Mouse (Mus musculus): ENCODE results near the gene Ltv1. TPM values are rescaled to one million over a fixed set of nuclear protein-coding genes. Genes with fewer than 3 reads are reported as not detected.

Ltv1 gene
- 10 to 100 TPM; 25.1 to 26.9 TPM for total RNA-seq (2021)
- long read RNA-seq, experiment 1, transcript Ltv1-201 (11 exons, 2,297 nt): major isoform, 32 of 33 reads
- long read RNA-seq, experiment 1, partial matches to known transcripts: 1 of 33 reads
- long read RNA-seq, experiment 1, other reads (novel, unspliced or antisense): 0 of 33 reads
- long read RNA-seq, experiment 2, transcript Ltv1-201 (11 exons, 2,297 nt): major isoform, 34 of 40 reads
- long read RNA-seq, experiment 2, partial matches to known transcripts: 1 of 40 reads
- long read RNA-seq, experiment 2, other reads (novel, unspliced or antisense): 5 of 40 reads

DNA sequence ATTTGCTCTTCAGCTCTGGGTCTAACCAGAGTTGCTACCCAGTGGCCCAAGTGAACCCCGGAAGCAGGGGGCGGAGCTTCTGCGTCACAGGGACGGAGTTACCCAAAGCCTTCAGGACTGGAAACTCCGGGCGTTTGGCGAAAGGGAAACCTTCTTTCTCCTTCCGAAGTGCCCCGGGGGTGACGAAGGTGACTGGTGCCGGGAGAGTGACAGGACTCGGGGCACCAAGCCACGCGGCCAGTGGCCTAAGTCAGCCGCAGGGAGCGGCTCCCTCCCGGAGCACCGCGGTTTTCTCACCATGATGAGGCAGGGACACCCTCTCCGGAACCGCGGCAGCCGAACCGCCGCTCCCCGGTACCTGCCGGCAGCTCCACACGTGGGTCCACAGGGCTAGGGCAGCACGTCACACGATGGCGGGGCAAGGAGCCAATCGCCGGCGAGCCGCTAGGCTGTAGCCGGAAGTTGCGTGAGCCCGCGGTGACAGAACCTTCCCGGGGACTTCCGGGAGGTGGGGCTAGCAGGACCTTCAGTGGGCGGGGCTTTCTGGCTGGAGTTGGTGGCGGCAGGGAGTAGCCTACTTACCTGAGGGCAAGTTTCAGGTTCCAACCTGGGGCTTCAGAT lies at the start of gene Ltv1:
Gene Ltv1 (minus strand): TSS at position 438 of the 621 bp plus-strand sequence.
- peak; percentile 94 for DNase-seq

DNA sequence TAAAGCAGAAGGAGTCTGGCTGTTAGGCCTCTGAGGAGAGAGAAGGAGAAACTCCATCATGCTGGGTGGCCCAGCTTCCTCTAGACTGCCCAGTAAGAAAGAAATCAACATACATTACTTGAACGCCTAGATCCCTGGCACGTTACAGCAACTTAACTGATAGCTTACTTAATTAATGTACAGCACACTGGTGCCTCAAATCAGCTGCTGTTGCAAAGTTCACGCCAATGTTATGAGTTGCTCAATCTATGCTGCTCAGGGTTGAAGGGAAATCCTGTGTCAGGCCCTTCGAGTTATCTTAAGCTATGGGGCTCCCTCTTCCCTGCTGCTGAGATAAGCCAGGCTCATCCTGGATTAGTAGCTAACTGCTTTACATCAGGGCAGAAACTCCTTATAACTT lies 47.5 kb upstream of the Ltv1 start:
- no peak for DNase-seq

DNA sequence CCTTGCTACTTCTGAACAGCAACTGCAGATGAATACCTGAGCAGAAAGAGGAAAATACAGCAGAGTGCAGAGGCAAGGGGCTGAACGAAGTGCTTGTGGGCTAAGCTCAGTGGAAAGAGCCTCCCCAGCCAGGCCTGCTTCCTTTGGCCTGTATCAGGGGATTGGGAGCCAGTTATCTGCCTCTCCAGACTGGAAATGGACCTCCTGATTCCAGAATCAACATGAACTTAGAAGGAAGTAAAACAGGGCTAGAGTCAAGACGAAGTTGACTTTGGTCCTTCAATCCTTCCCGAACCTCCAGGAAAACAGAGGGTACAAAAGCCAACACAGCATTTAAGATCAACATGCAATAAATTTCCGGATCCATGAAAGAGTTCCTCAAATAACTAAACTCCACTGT lies 45.2 kb upstream of the Ltv1 start:
- DNase-seq: no peak

DNA sequence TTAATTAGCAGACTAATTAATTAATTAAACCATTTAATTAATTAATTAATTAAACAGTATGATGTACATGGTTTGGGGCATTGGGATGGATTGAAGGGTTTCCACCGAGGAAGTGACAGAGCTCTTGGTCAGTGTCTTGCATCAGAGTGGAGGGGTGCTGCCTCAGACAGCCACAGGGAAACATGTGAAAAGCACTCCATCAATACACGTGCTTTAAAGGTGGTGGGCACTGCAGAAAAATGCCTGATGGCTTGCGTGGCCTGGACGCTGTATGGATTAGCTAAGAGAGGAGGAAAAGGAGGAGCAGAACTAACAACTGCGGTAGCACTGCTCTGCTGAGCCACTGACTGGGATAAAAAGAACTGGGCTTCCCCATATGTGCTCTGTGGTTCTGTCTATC lies 43.9 kb upstream of the Ltv1 start:
- no peak for DNase-seq

- DNase-seq: no peak
Observed at GRCm38 (mm10) chr10:13234503-13234902, 41.5 kb upstream of the Ltv1 start.

- DNase-seq: no peak
Observed at GRCm38 (mm10) chr10:13233941-13234340, 41.0 kb upstream of the Ltv1 start.

- no peak for DNase-seq
Observed at GRCm38 (mm10) chr10:13233143-13233622, 40.2 kb upstream of the Ltv1 start.

DNA sequence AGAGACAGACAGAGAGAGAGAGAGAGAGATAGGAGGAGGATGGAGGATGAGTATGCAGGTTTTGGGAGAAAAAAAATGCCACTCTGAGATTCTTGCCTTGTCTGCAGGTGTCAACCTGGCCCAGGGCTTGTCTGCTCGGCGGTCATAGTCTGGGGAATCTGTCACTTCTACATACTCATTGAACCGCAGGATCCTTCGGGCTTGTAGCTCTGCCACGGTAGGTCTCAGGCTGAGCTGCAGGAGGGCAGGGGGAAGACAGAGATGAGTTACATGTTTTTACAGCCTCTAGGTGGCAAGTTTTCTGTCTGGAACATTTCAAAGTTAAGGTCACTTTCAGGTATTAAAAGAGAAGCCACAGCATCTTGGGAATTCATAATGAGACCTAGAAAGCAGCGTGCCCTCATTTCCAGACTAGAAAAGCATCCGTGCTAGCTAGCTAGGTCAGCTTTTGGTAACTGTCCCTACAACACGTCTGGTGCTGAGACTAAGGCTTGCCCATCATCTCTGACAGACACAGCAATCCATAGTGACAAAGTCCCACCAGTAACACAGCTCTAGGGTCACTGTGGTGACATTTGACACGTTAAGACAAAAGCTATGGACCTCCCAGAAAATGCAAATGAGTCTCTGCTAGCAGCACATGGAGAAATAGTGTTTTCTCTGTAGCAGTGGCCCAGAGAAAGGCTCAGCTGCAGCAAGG lies 39.6 kb upstream of the Ltv1 start:
- no peak for DNase-seq

DNA sequence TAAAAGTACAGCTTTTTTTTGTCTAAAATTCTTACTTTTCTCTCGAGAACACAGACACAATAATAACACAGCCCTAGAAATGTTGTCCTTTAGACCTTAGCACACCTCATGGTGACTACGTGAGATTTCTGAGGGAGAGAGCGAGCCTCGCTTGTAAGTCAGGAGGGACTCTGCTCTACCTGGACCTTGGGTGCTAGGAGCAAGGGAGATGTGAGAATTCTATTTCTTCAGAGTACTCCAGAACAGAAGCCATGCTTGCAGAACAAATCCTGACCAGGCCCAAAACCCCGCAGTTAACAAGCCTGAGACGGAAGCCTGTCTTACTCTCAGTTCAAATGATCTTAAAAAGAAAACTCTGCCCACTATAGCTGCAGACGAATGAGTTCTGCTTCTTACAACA lies 37.7 kb upstream of the Ltv1 start:
- no peak for DNase-seq

GRCm38 (mm10) chr10:13225377-13226063 lies 32.6 kb upstream of the Ltv1 start:
- DNase-seq: no peak

GRCm38 (mm10) chr10:13222135-13222534 lies 29.2 kb upstream of the Ltv1 start:
- DNase-seq: no peak

GRCm38 (mm10) chr10:13220061-13220460 lies 27.1 kb upstream of the Ltv1 start:
- no peak for DNase-seq

GRCm38 (mm10) chr10:13213956-13214355 lies 21.0 kb upstream of the Ltv1 start:
- DNase-seq: no peak

DNA sequence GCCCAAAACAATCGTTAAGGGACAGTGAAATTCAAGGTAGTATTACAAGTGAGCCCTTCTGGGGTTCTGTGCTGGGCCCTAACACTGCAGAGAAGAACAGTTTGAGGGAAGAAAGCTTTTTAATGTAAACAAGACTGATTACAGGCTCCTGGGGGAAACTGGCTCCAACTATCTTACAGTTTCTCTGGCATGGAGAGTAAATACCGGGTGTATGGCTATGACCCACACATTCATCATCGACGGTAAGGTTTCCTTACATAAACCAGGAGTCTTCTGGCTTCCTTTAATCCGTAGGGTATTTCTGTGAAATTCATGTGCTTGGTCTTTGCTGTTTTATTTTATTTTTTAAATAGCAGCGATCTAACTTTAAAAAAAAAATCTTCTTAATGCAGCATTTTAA lies 19.9 kb upstream of the Ltv1 start:
- no peak for DNase-seq

DNA sequence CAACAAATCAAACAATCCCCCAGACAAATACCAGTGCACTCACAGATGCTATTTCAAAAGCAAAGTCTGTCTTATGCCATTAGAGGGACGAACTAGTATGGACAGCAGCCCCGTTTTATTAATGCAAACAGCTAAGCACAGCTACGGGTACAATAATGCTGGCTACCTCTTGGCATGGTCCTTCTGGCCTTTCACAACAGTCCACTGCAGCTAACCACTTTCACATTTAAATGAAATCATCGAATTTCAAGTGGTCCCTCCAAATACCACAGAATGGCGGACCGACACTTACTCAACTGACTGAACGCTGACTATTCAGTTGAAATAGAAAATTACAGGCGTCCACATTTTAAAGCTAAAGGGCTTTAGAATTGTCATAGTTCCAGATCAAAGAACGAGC lies 19.4 kb upstream of the Ltv1 start:
- DNase-seq: no peak

- DNase-seq: no peak
Observed at GRCm38 (mm10) chr10:13209930-13210637, 17.1 kb upstream of the Ltv1 start.

- no peak for DNase-seq
Observed at GRCm38 (mm10) chr10:13209506-13209905, 16.5 kb upstream of the Ltv1 start.

DNA sequence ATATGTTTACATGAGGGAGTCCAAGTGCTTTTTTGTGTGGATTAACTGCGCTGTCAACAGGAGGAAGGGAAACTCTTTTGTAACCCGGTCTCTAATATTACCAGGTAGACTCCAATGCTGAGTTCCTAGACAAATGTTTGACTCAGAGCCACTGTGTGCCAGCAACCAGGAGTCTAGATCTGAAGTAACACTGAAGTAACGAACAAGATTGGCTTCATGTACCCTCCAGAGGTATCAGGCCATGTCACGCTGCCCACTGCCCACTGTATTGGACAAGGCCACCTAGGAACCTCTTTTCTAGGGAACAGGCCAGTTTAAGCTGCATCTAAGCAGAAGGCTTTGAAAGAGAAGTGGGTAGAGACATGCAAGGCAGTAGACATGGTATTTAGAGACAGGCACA lies 16.1 kb upstream of the Ltv1 start:
- no peak for DNase-seq

DNA sequence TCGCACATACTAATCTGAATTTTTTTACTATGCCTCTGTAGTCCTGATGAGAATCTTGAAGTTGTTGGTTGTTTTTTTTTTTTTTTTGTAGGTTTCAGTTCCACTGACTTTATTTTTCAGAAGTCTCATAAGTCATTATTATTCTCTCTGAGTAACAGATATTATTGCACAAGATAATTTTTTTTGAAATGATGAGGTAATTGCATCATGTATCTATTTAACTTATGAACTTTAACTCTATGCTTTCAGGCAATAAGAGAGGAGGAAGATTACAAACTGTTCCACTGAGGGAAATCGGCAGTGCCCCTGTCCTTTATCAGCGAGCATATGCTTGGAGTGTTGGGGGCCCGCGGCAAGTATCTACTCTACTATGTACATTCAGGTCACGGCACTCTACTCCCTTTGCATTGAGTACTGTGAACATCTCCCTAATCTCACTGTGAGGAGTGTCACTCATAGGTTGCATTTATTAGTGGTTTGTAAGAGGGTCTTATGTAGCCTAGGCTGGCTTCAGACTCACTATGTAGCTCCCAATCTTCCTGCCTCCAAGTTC lies 8.8 kb upstream of the Ltv1 start:
- no peak for DNase-seq

- DNase-seq: no peak
Observed at GRCm38 (mm10) chr10:13200862-13201261, 7.9 kb upstream of the Ltv1 start.

DNA sequence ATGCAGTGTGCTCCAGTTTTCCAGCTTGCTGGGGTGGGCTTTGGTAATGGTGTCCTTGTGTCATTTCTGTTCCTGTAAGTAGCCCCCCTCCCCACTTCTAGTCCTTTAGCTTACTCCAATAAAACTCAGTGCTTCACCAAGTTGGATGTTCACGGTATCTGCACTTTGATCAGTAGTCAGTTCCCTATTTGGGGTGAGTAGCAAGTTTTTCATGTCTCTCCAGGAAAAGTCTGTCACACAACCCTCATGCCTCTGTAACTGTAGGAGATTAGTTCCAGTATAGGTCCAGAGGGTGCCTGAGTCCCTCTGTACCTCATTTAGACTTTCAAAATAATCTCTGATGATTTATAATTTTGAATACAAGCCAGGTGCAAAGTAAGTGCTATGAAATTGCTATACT lies 6.3 kb upstream of the Ltv1 start:
- no peak for DNase-seq
